Mouse (Mus musculus): ENCODE measurements around the gene Adh7.

The Adh7 gene

GRCm38 (mm10) chr3:138226476-138226875 is 8.9 kb downstream of the Adh7 start:
- H3K36me3 ChIP-seq (ENCODE audit: insufficient read depth, low read length), result no peaks in the 10 kb centered on the region

GRCm38 (mm10) chr3:138227082-138227481 is 9.5 kb downstream of the Adh7 start:
- TF ChIP-seq CTCF (conservative IDR thresholded peaks at IDR 0.05; ENCODE audit: low read length), result no peak
- TF ChIP-seq POU5F1 (IDR thresholded peaks at IDR 0.05; ENCODE audit: borderline replicate concordance, low read length), result no peak
- H3K4me1 ChIP-seq (replicated peaks; ENCODE audit: low read depth, low read length), result peaks cover 35% of the 10 kb centered on the region
- H3K36me3 ChIP-seq (ENCODE audit: insufficient read depth, low read length), result no peaks in the 10 kb centered on the region
- H3K4me3 ChIP-seq (replicated peaks; ENCODE audit: low read length), result no peak overlapping the region
- no peaks in the 10 kb centered on the region for H3K27me3 ChIP-seq (ENCODE audit: insufficient read depth, low read length)
- H3K9me3 ChIP-seq (ENCODE audit: low read length), result 0 out of 2 replicates have a peak, but pooled peaks cover 4% of the 10 kb centered on the region

More at GRCm38 (mm10) chr3:138226476-138226875, 8.9 kb downstream of the Adh7 start:
- 0 out of 2 replicates have a peak, but pooled peaks cover 4% of the 10 kb centered on the region for H3K9me3 ChIP-seq (ENCODE audit: low read length)
- H3K27me3 ChIP-seq (ENCODE audit: insufficient read depth, low read length), result no peaks in the 10 kb centered on the region
- peaks cover 38% of the 10 kb centered on the region for H3K4me1 ChIP-seq (replicated peaks; ENCODE audit: low read depth, low read length)
- H3K4me3 ChIP-seq (replicated peaks; ENCODE audit: low read length), result no peak overlapping the region
- TF ChIP-seq NANOG (IDR thresholded peaks at IDR 0.05; ENCODE audit: borderline replicate concordance, low read length) (no peak), CTCF (conservative IDR thresholded peaks at IDR 0.05; ENCODE audit: low read length) (no peak), POU5F1 (IDR thresholded peaks at IDR 0.05; ENCODE audit: borderline replicate concordance, low read length) (no peak)

GRCm38 (mm10) chr3:138227782-138228181 is 10.2 kb downstream of the Adh7 start:
- no peaks in the 10 kb centered on the region for H3K36me3 ChIP-seq (ENCODE audit: insufficient read depth, low read length)
- 0 out of 2 replicates have a peak, but pooled peaks cover 4% of the 10 kb centered on the region for H3K9me3 ChIP-seq (ENCODE audit: low read length)
- TF ChIP-seq NANOG (IDR thresholded peaks at IDR 0.05; ENCODE audit: borderline replicate concordance, low read length), result no peak
- no peak for TF ChIP-seq POU5F1 (IDR thresholded peaks at IDR 0.05; ENCODE audit: borderline replicate concordance, low read length)
- peaks cover 28% of the 10 kb centered on the region for H3K4me1 ChIP-seq (replicated peaks; ENCODE audit: low read depth, low read length)
- no peak overlapping the region for H3K4me3 ChIP-seq (replicated peaks; ENCODE audit: low read length)
- no peaks in the 10 kb centered on the region for H3K27me3 ChIP-seq (ENCODE audit: insufficient read depth, low read length)

- Histone ChIP-seq H3K27me3 (ENCODE audit: insufficient read depth, low read length) (no peaks in the 10 kb centered on the region), H3K4me1 (replicated peaks; ENCODE audit: low read depth, low read length) (peaks cover 18% of the 10 kb centered on the region), H3K36me3 (ENCODE audit: insufficient read depth, low read length) (no peaks in the 10 kb centered on the region), H3K9me3 (ENCODE audit: low read length) (0 out of 2 replicates have a peak, but pooled peaks cover 4% of the 10 kb centered on the region), H3K4me3 (replicated peaks; ENCODE audit: low read length) (no peak overlapping the region)
- TF ChIP-seq POU5F1 (IDR thresholded peaks at IDR 0.05; ENCODE audit: borderline replicate concordance, low read length) (no peak), NANOG (IDR thresholded peaks at IDR 0.05; ENCODE audit: borderline replicate concordance, low read length) (no peak)
Observed at GRCm38 (mm10) chr3:138229448-138229847, 11.9 kb downstream of the Adh7 start.

- Histone ChIP-seq H3K4me3 (replicated peaks; ENCODE audit: low read length) (no peak overlapping the region), H3K36me3 (ENCODE audit: insufficient read depth, low read length) (no peaks in the 10 kb centered on the region)
- TF ChIP-seq CTCF (conservative IDR thresholded peaks at IDR 0.05; ENCODE audit: low read length) (no peak), NANOG (IDR thresholded peaks at IDR 0.05; ENCODE audit: borderline replicate concordance, low read length) (no peak), POU5F1 (IDR thresholded peaks at IDR 0.05; ENCODE audit: borderline replicate concordance, low read length) (no peak)
Observed at GRCm38 (mm10) chr3:138230266-138230665, 12.7 kb downstream of the Adh7 start.

GRCm38 (mm10) chr3:138231531-138231930 is 14.0 kb downstream of the Adh7 start:
- Histone ChIP-seq H3K36me3 (ENCODE audit: insufficient read depth, low read length) (no peaks in the 10 kb centered on the region), H3K4me3 (replicated peaks; ENCODE audit: low read length) (no peak overlapping the region), H3K27me3 (ENCODE audit: insufficient read depth, low read length) (no peaks in the 10 kb centered on the region), H3K9me3 (ENCODE audit: low read length) (0 out of 2 replicates have a peak, but pooled peaks cover 2% of the 10 kb centered on the region), H3K4me1 (replicated peaks; ENCODE audit: low read depth, low read length) (no peaks in the 10 kb centered on the region)
- no peak for TF ChIP-seq CTCF (conservative IDR thresholded peaks at IDR 0.05; ENCODE audit: low read length)
- TF ChIP-seq POU5F1 (IDR thresholded peaks at IDR 0.05; ENCODE audit: borderline replicate concordance, low read length), result no peak
- no peak for TF ChIP-seq NANOG (IDR thresholded peaks at IDR 0.05; ENCODE audit: borderline replicate concordance, low read length)

More at GRCm38 (mm10) chr3:138230266-138230665, 12.7 kb downstream of the Adh7 start:
- Histone ChIP-seq H3K27me3 (ENCODE audit: insufficient read depth, low read length) (no peaks in the 10 kb centered on the region), H3K9me3 (ENCODE audit: low read length) (0 out of 2 replicates have a peak, but pooled peaks cover 4% of the 10 kb centered on the region), H3K4me1 (replicated peaks; ENCODE audit: low read depth, low read length) (peaks cover 10% of the 10 kb centered on the region)

GRCm38 (mm10) chr3:138236546-138237163 is 19.1 kb downstream of the Adh7 start:
- Histone ChIP-seq H3K27me3 (ENCODE audit: insufficient read depth, low read length) (no peaks in the 10 kb centered on the region), H3K9me3 (ENCODE audit: low read length) (no peaks in the 10 kb centered on the region), H3K4me1 (replicated peaks; ENCODE audit: low read depth, low read length) (no peaks in the 10 kb centered on the region), H3K36me3 (ENCODE audit: insufficient read depth, low read length) (no peaks in the 10 kb centered on the region), H3K4me3 (replicated peaks; ENCODE audit: low read length) (no peak overlapping the region)
- TF ChIP-seq CTCF (conservative IDR thresholded peaks at IDR 0.05; ENCODE audit: low read length) (no peak), POU5F1 (IDR thresholded peaks at IDR 0.05; ENCODE audit: borderline replicate concordance, low read length) (no peak), NANOG (IDR thresholded peaks at IDR 0.05; ENCODE audit: borderline replicate concordance, low read length) (no peak)

GRCm38 (mm10) chr3:138238046-138238445 is 20.5 kb downstream of the Adh7 start:
- H3K27me3 ChIP-seq (ENCODE audit: insufficient read depth, low read length), result no peaks in the 10 kb centered on the region
- H3K9me3 ChIP-seq (ENCODE audit: low read length), result no peaks in the 10 kb centered on the region
- no peaks in the 10 kb centered on the region for H3K4me1 ChIP-seq (replicated peaks; ENCODE audit: low read depth, low read length)
- no peak for TF ChIP-seq POU5F1 (IDR thresholded peaks at IDR 0.05; ENCODE audit: borderline replicate concordance, low read length)
- no peak for TF ChIP-seq CTCF (conservative IDR thresholded peaks at IDR 0.05; ENCODE audit: low read length)
- no peak for TF ChIP-seq NANOG (IDR thresholded peaks at IDR 0.05; ENCODE audit: borderline replicate concordance, low read length)
- H3K4me3 ChIP-seq (replicated peaks; ENCODE audit: low read length), result no peak overlapping the region
- no peaks in the 10 kb centered on the region for H3K36me3 ChIP-seq (ENCODE audit: insufficient read depth, low read length)

GRCm38 (mm10) chr3:138239461-138239860 is 21.9 kb downstream of the Adh7 start:
- no peaks in the 10 kb centered on the region for H3K36me3 ChIP-seq (ENCODE audit: insufficient read depth, low read length)
- H3K4me1 ChIP-seq (replicated peaks; ENCODE audit: low read depth, low read length), result no peaks in the 10 kb centered on the region
- no peaks in the 10 kb centered on the region for H3K27me3 ChIP-seq (ENCODE audit: insufficient read depth, low read length)
- TF ChIP-seq CTCF (conservative IDR thresholded peaks at IDR 0.05; ENCODE audit: low read length), result no peak
- TF ChIP-seq POU5F1 (IDR thresholded peaks at IDR 0.05; ENCODE audit: borderline replicate concordance, low read length), result no peak
- TF ChIP-seq NANOG (IDR thresholded peaks at IDR 0.05; ENCODE audit: borderline replicate concordance, low read length), result no peak
- H3K4me3 ChIP-seq (replicated peaks; ENCODE audit: low read length), result no peak overlapping the region
- H3K9me3 ChIP-seq (ENCODE audit: low read length), result no peaks in the 10 kb centered on the region

Measured in E14TG2a.4 (cell line).